Mouse (Mus musculus) MEL (cell line): ENCODE data around the gene Gm20388. TPM values are rescaled to one million over a fixed set of nuclear protein-coding genes. Genes with fewer than 3 reads are reported as not detected.

Experiments used
- DNase-seq: peaks from one replicate; pipeline ENCODE4 v3.0.0; 2011; ENCODE audit warnings: low read depth, low spot score
- H3K27ac ChIP-seq: 2 replicates; pipeline ENCODE4 v1.5.1; 2012; ENCODE audit warnings: low read depth, mild to moderate bottlenecking, control low read depth, low read length, moderate library complexity; ENCODE audit not compliant: control insufficient read depth
- H3K27me3 ChIP-seq, 2 experiments: fragments of 150-350 bp in 1 of 2; sonication (generic) in 1 of 2; 2 replicates each; pipeline ENCODE4 v1.6.1; 2012; ENCODE audit warnings: low read length in 2 of 2, mild to moderate bottlenecking in 2 of 2, improper control_type of control experiment in 1 of 2, moderate library complexity in 1 of 2; ENCODE audit not compliant: insufficient read depth in 2 of 2, control insufficient read depth in 1 of 2
- H3K36me3 ChIP-seq, 2 experiments: 2 replicates each; pipeline ENCODE4 v1.6.1; 2012 to 2014; ENCODE audit warnings: low read length in 2 of 2, improper control_type of control experiment in 1 of 2, inconsistent platforms in 1 of 2, mild to moderate bottlenecking in 1 of 2; ENCODE audit not compliant: insufficient read depth in 2 of 2, control insufficient read depth in 1 of 2
- H3K4me1 ChIP-seq, 2 experiments: fragments of 150-350 bp in 1 of 2; sonication (generic) in 1 of 2; 2 replicates each; pipeline ENCODE4 v1.6.1; 2012; ENCODE audit warnings: low read length in 2 of 2, improper control_type of control experiment in 1 of 2, mild to moderate bottlenecking in 1 of 2; ENCODE audit not compliant: insufficient read depth in 2 of 2, control insufficient read depth in 1 of 2
- H3K4me3 ChIP-seq, 2 experiments: fragments of 150-350 bp in 1 of 2; sonication (generic) in 1 of 2; 2 replicates each; pipeline ENCODE4 v1.5.1; 2012; ENCODE audit warnings: low read depth in 2 of 2, low read length in 2 of 2, mild to moderate bottlenecking in 2 of 2, moderate library complexity in 2 of 2, control low read depth in 1 of 2, improper control_type of control experiment in 1 of 2; ENCODE audit not compliant: control insufficient read depth in 1 of 2, insufficient read depth in 1 of 2
- H3K79me2 ChIP-seq: 2 replicates; pipeline ENCODE4 v1.6.1; 2012; ENCODE audit warnings: mild to moderate bottlenecking, low read length, moderate library complexity; ENCODE audit not compliant: control insufficient read depth, poor library complexity, insufficient read depth
- H3K9ac ChIP-seq: 2 replicates; pipeline ENCODE4 v1.6.1; 2012; ENCODE audit warnings: low read depth, mild to moderate bottlenecking, control low read depth, low read length, moderate library complexity; ENCODE audit not compliant: control insufficient read depth, poor library complexity, severe bottlenecking
- H3K9me3 ChIP-seq: fragments of 150-350 bp; sonication (generic); replicated peaks from 2 replicates; pipeline ENCODE4 v1.6.1; 2012; ENCODE audit warnings: mild to moderate bottlenecking, low read length, improper control_type of control experiment, moderate library complexity; ENCODE audit not compliant: insufficient read depth
- CHD2 ChIP-seq: IDR thresholded peaks from 2 replicates; pipeline ENCODE4 v1.6.1; 2011; ENCODE audit warnings: low read length, improper control_type of control experiment
- CTCF ChIP-seq, 3 experiments: IDR thresholded peaks in 2 of 3; conservative IDR thresholded peaks in 1 of 3; 2 replicates each; pipeline ENCODE4 v1.5.1; 2011 to 2012; ENCODE audit warnings: low read length in 3 of 3, low read depth in 2 of 3, mild to moderate bottlenecking in 2 of 3, improper control_type of control experiment in 1 of 3, inconsistent platforms in 1 of 3, mixed read lengths in 1 of 3, moderate library complexity in 1 of 3; ENCODE audit not compliant: control insufficient read depth in 1 of 3, insufficient read depth in 1 of 3, poor library complexity in 1 of 3, severe bottlenecking in 1 of 3
- E2F4 ChIP-seq: IDR thresholded peaks from 2 replicates; pipeline ENCODE4 v1.6.1; 2011; ENCODE audit warnings: low read depth, low read length, improper control_type of control experiment, borderline replicate concordance
- ELF1 ChIP-seq: IDR thresholded peaks from 2 replicates; pipeline ENCODE4 v1.6.1; 2014; ENCODE audit warnings: low read depth, mild to moderate bottlenecking, inconsistent platforms, low read length, improper control_type of control experiment, moderate library complexity
- GATA1 ChIP-seq: IDR thresholded peaks from 2 replicates; pipeline ENCODE4 v1.6.1; 2011; ENCODE audit warnings: low read depth, low read length, improper control_type of control experiment
- HCFC1 ChIP-seq: IDR thresholded peaks from 2 replicates; pipeline ENCODE4 v1.6.1; 2012; ENCODE audit warnings: low read depth, mild to moderate bottlenecking, inconsistent platforms, low read length, improper control_type of control experiment, moderate library complexity
- KAT2A ChIP-seq: conservative IDR thresholded peaks from 2 replicates; pipeline ENCODE4 v1.6.1; 2012; ENCODE audit warnings: low read depth, low read length, improper control_type of control experiment, inconsistent platforms
- MAX ChIP-seq: IDR thresholded peaks from 2 replicates; pipeline ENCODE4 v1.6.1; 2011; ENCODE audit warnings: low read length, improper control_type of control experiment
- MAZ ChIP-seq: IDR thresholded peaks from 2 replicates; pipeline ENCODE4 v1.6.1; 2012; ENCODE audit warnings: low read depth, mild to moderate bottlenecking, inconsistent platforms, low read length, improper control_type of control experiment
- MEF2A ChIP-seq: IDR thresholded peaks from 2 replicates; pipeline ENCODE4 v1.6.1; 2014; ENCODE audit warnings: low read depth, mild to moderate bottlenecking, inconsistent platforms, low read length, improper control_type of control experiment; ENCODE audit not compliant: poor library complexity, insufficient replicate concordance, severe bottlenecking; ENCODE audit errors: extremely low read depth
- MXI1 ChIP-seq: IDR thresholded peaks from 2 replicates; pipeline ENCODE4 v1.6.1; 2011; ENCODE audit warnings: mild to moderate bottlenecking, low read depth, low read length, improper control_type of control experiment
- MYB ChIP-seq: IDR thresholded peaks from 2 replicates; pipeline ENCODE4 v1.6.1; 2011; ENCODE audit warnings: mild to moderate bottlenecking, low read depth, low read length, improper control_type of control experiment
- NRF1 ChIP-seq: IDR thresholded peaks from 2 replicates; pipeline ENCODE4 v1.6.1; 2014; ENCODE audit warnings: low read depth, mild to moderate bottlenecking, inconsistent platforms, low read length, improper control_type of control experiment, moderate library complexity; ENCODE audit not compliant: poor library complexity, insufficient read depth, severe bottlenecking
- POLR2AphosphoS2 ChIP-seq: IDR thresholded peaks from 2 replicates; pipeline ENCODE4 v1.6.1; 2011; ENCODE audit warnings: low read length, improper control_type of control experiment
- SIN3A ChIP-seq: IDR thresholded peaks from 2 replicates; pipeline ENCODE4 v1.6.1; 2012; ENCODE audit warnings: low read length, improper control_type of control experiment, inconsistent platforms
- TBP ChIP-seq: IDR thresholded peaks from 2 replicates; pipeline ENCODE4 v1.8.0; 2011; ENCODE audit warnings: low read depth, low read length, improper control_type of control experiment
- UBTF ChIP-seq: IDR thresholded peaks from 2 replicates; pipeline ENCODE4 v1.6.1; 2012; ENCODE audit warnings: low read depth, mild to moderate bottlenecking, inconsistent platforms, low read length, improper control_type of control experiment, moderate library complexity, borderline replicate concordance; ENCODE audit not compliant: insufficient read depth
- USF1 ChIP-seq: IDR thresholded peaks from 2 replicates; pipeline ENCODE4 v1.6.1; 2014; ENCODE audit warnings: low read depth, mild to moderate bottlenecking, inconsistent platforms, low read length, improper control_type of control experiment, moderate library complexity
- USF2 ChIP-seq, 2 experiments: IDR thresholded peaks; 2 replicates each; pipeline ENCODE4 v1.6.1; 2011 to 2012; ENCODE audit warnings: improper control_type of control experiment in 2 of 2, low read length in 2 of 2, borderline replicate concordance in 1 of 2, inconsistent platforms in 1 of 2, low read depth in 1 of 2, mild to moderate bottlenecking in 1 of 2; ENCODE audit not compliant: insufficient read depth in 1 of 2
- ZKSCAN1 ChIP-seq: IDR thresholded peaks from 2 replicates; pipeline ENCODE4 v1.6.1; 2012; ENCODE audit warnings: low read depth, mild to moderate bottlenecking, inconsistent platforms, low read length, improper control_type of control experiment, moderate library complexity
- ZMIZ1 ChIP-seq: IDR thresholded peaks from 2 replicates; pipeline ENCODE4 v1.6.1; 2012; ENCODE audit warnings: low read depth, mild to moderate bottlenecking, inconsistent platforms, low read length, improper control_type of control experiment, moderate library complexity
- polyA plus RNA-seq, 2 experiments: library from polyadenylated mRNA; stranded (reverse) in 1 of 2; unstranded in 1 of 2; fragments of >175 nt in 1 of 2; fragments of >200 nt in 1 of 2; gene quantifications; 2 replicates each; pipeline versions ENCODE4 v1.2.1 to v1.2.4; 2012; ENCODE audit warnings: low replicate concordance in 2 of 2, low read depth in 1 of 2; ENCODE audit not compliant: insufficient read length in 2 of 2, insufficient read depth in 1 of 2, missing spikeins in 1 of 2
- total RNA-seq: library from RNA; depleted of rRNA; stranded (reverse); fragments of 300-350 nt; gene quantifications from 2 replicates; pipeline ENCODE4 v1.2.3, GENCODE M21; 2012

Gene Gm20388
- total and polyA plus RNA-seq, 3 experiments: 11.1 to 17.8 TPM; not detected in 1

DNA sequence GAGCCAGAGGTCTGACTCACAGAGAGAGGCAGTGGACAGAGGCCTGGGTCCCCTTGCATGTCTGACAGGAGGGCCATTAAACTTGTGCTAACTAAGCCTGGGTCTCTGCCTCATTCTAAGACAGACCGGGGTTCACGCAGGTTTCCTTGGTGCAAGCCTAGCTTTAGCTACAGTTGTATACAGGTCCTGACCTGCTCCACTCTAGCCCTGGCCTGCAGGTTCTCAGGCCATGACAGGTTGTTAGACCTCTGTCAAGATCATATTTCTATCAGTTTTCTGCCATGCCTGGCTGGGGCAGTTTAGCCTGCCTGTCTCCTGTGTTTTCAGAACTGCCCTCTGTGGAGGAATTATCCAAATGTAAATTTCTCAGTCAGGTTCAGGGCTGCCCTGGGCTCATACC is 4354.5 kb downstream of the Gm20388 start:
- Histone ChIP-seq H3K36me3 (no peaks in the 10 kb centered on the region), H3K4me3 (no peak overlapping the region), H3K4me1 (no peaks in the 10 kb centered on the region), H3K79me2 (no peaks in the 10 kb centered on the region), H3K9me3 (no peaks in the 10 kb centered on the region), H3K27me3 (no peaks in the 10 kb centered on the region), H3K27ac (no peak overlapping the region), H3K9ac (no peak overlapping the region)
- no peak for DNase-seq
- TF ChIP-seq KAT2A (no peak), USF2 (IDR thresholded peaks at IDR 0.05; ENCODE audit: borderline replicate concordance in 1 of 2, insufficient read depth in 1 of 2, low read depth in 1 of 2, low read length in 2 of 2) (no peak), ZKSCAN1 (no peak), E2F4 (no peak), MYB (no peak), MXI1 (no peak), MAZ (no peak), TBP (no peak), CTCF (IDR thresholded peaks at IDR 0.05 in 2 of 3, conservative IDR thresholded peaks at IDR 0.05 in 1 of 3; ENCODE audit: control insufficient read depth in 1 of 3, insufficient read depth in 1 of 3, low read depth in 2 of 3, low read length in 3 of 3, poor library complexity in 1 of 3, severe bottlenecking in 1 of 3) (no peak), POLR2AphosphoS2 (no peak), MEF2A (no peak), ZMIZ1 (no peak), USF1 (no peak), NRF1 (no peak), MAX (no peak)

DNA sequence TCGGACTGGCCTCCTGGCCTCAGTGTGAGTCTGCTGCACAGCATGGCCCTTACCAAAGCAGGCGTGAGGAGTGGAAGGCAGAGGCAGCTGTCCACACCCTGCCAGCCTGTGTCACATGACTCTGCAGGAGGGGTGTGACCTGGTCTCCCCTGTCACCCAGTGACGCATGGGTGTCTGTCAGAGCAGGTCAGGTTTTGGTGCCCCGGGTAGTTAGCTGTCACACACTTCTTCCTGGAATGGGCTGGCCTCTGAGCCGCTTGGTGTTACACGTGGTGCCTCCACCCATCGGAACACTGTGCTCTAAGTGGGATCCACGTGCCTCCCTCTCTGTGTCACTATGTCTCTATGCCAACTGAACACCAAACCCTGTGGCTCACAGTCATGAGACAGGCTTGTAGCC is 4355.2 kb downstream of the Gm20388 start:
- Histone ChIP-seq H3K9ac (no peak overlapping the region), H3K27me3 (no peaks in the 10 kb centered on the region), H3K4me3 (no peak overlapping the region), H3K4me1 (no peaks in the 10 kb centered on the region), H3K36me3 (no peaks in the 10 kb centered on the region), H3K27ac (no peak overlapping the region), H3K79me2 (no peaks in the 10 kb centered on the region), H3K9me3 (no peaks in the 10 kb centered on the region)
- DNase-seq: no peak
- TF ChIP-seq ELF1: no peak
- TF ChIP-seq GATA1: no peak
- no peak for TF ChIP-seq HCFC1
- no peak for TF ChIP-seq MYB
- no peak for TF ChIP-seq UBTF
- TF ChIP-seq MAZ: no peak
- TF ChIP-seq KAT2A: no peak
- TF ChIP-seq NRF1: no peak
- TF ChIP-seq SIN3A: no peak
- no peak for TF ChIP-seq CHD2
- TF ChIP-seq MAX: no peak
- TF ChIP-seq ZMIZ1: no peak
